Mouse (Mus musculus): ENCODE measurements around the gene Gnb3.

Gnb3 gene

DNA sequence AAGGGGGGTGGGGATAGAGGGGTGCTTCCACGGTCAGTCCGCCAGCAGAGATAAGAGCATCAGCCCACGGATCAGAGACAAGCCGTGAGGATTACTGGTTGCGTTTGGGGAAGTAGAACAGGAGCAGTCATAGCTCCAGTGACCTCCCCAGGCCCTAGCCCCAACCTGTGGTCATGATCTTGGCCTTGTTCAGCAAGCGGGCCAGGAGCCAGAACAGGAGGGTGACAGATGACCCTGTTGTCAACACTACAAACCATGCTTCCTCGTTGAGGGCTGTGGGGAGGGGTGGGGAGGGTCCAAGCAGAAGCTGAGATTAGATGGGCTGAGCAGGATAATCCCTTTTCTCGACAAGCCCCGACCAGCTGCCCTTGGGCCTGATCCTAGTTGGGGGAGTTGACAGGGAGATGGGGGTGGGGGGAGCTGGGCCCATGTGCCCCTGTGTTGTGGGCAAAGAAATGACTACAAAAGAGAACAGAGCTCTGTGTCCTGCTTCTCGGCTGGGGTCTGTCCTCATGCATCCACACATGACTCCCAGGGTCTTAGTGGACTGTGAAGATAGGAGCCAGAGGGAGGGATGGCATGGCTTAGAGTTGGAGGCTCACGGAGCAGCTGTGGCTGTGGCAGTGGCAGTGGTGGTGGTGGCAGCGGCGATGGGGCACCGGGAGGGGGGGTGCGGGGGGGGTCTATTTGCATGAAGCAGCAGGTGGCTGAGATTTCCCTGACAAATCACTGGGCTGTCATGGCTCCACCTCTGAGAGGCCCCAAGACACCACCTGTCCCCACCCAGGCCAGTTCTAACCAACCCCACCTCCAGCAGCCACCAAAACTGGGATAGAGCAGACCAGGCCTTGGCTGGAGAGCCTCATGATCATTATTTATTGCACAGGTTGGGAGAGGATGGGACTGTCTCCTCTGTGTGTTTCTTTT is at the start of gene Gnb3:
TSS of gene Gnb3 (minus strand) at position 35 of the 927 bp plus-strand sequence.
- no peak for DNase-seq (ENCODE audit: low spot score in 2 of 2)

GRCm38 (mm10) chr6:124888555-124889125 is 48.6 kb upstream of the Gnb3 start:
- DNase-seq (ENCODE audit: low spot score in 2 of 2): no peak

GRCm38 (mm10) chr6:124887986-124888385 is 47.9 kb upstream of the Gnb3 start, which contains the start of gene Cd4:
Gene Cd4 (minus strand): TSS chr6:124888221.
- no peak for DNase-seq (ENCODE audit: low spot score in 2 of 2)

- DNase-seq (ENCODE audit: low spot score in 2 of 2): no peak
Measured at GRCm38 (mm10) chr6:124885956-124886381, 45.9 kb upstream of the Gnb3 start.

DNA sequence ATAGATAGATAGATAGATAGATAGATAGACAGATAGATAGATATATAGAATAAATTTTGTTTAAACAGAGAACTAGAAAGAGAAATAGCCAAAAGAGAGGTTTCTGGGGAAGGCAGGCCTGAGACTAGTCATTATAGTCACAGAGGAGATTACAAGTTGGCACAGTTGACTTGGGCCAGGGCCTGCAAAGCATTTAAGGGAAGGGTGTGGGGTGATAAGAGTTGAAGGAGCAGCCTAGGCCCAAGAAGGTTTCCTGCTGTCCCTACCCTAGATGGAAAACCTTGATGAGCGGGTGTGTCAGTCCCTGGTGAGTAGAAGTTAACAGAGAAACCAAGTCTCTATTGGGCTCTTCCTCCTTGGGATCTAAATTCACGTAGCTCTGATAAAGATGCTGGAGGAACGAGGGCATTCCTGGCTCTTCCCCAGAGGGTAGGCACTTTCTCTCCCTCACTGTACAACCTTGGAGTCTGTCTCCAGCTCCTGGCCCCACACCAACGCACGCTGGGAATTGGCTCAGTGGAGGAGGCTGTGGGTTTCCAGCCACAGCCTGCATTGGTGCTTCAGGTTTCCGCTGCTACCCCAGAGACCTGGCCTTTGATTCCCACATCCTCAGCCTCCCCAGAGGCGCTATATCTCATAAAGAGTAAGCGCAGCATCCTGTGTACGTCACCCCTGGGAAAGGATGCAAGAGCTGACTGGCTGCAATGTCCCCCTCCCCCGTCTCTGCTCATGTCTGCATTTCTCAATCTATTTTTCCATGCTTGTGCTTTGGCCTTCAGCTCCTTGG is 44.8 kb upstream of the Gnb3 start:
- no peak for DNase-seq (ENCODE audit: low spot score in 2 of 2)

- DNase-seq (ENCODE audit: low spot score in 2 of 2): no peak
Measured at GRCm38 (mm10) chr6:124883351-124883750, 43.3 kb upstream of the Gnb3 start.

DNA sequence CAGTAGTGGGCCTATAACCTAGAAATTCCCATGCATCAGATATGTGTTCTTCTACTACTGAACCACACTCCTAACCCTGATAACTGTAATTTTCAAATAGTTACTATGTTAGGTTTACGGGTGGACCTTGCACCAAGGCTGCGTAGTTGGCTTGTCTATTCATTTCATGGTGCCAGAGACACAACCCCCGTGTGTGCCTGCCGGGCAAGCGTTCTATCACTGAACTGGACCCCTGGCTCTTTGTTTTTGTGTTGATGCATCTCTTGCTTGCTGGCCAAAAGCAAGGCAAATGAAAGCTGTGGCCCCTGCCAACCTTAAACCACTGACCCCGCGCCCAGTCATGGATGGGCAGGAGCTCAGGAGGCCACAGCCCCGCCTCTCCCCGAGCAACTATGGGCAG is 41.7 kb upstream of the Gnb3 start:
- DNase-seq (ENCODE audit: low spot score in 2 of 2): no peak

DNA sequence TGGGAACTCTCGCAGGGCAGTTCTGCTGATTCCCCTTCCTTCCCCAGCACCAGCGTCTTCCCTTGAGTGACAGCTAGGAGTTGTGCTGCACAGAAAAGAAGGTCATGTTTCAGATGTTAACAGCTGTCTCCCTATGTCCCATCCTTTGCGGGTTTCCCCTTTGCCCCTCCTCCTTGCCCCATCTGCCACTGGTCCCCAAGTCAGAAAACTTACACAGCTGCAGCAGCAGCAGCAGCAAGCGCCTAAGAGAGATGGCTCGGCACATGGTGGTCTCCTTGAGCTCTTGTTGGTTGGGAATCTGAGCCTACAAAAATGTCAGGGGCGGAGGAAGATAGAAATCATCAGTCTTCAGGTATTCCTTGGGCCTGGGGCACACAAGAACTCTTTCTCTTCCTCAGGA is 39.3 kb upstream of the Gnb3 start:
- no peak for DNase-seq (ENCODE audit: low spot score in 2 of 2)

GRCm38 (mm10) chr6:124874348-124874747 is 34.3 kb upstream of the Gnb3 start:
- DNase-seq (ENCODE audit: low spot score in 2 of 2): no peak

DNA sequence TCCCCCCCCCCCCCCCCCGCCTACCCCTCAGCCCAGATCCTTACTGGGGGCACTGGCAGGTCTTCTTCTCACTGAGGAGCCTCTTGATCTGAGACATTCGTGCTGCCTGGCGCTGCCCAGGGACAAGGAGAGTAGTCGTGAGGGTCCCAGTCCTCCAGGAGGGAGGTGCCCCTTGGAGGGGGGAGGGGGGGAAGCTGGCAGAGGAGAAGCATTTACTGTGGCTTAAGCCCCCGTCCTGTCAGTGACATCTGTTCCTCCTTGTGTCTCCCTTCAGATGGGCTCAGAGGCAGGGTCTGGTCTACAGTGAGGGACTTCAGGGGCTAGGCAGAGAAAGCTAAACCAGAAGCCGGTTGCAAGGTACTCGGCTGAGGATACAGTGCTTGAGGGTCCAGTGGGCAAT is 26.5 kb upstream of the Gnb3 start:
- no peak for DNase-seq (ENCODE audit: low spot score in 2 of 2)

GRCm38 (mm10) chr6:124865766-124866362 is 25.8 kb upstream of the Gnb3 start:
- no peak for DNase-seq (ENCODE audit: low spot score in 2 of 2)

DNA sequence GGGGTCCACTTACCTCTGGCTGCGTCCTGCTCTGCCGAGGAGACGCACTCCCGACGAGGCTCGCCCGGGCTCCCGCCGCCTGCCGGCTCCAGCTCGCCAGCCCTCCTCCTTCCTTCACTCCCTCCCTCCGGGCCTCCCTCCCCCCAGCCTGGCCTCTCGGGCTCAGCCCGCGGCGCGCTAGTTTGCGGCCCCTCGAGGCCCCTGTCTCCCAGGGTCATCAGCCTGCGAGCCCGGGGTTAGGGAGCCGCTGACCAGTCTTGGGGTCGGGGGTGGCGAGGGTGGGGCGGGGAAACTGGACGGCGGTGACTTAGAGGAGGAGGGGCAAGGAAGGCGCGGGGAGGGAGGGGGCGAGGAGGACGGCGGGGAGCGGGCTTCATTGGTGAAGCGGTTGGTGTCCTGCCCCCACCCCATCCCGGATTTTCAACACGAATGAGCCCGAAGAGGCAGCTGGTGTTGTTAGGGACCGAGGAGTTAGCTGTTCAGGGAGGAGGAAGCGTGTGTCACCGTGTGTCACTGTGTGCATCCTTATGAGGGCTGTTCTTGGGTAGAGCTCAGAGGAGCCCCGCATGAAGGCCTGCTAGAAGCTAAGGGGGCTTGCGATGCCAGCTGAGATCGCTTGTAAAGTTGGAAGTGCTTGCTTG is 23.7 kb upstream of the Gnb3 start, which contains the start of gene Gpr162:
TSS of gene Gpr162 (minus strand) at position 326 of the 641 bp plus-strand sequence.
- peak in 1 of 2 experiments; percentile 20 for DNase-seq (ENCODE audit: low spot score in 2 of 2)

GRCm38 (mm10) chr6:124863125-124863657 is 23.1 kb upstream of the Gnb3 start:
- DNase-seq (ENCODE audit: low spot score in 2 of 2): no peak

GRCm38 (mm10) chr6:124862406-124863124 is 22.5 kb upstream of the Gnb3 start:
- no peak for DNase-seq (ENCODE audit: low spot score in 2 of 2)

- no peak for DNase-seq (ENCODE audit: low spot score in 2 of 2)
Measured at GRCm38 (mm10) chr6:124861802-124862201, 21.7 kb upstream of the Gnb3 start.

DNA sequence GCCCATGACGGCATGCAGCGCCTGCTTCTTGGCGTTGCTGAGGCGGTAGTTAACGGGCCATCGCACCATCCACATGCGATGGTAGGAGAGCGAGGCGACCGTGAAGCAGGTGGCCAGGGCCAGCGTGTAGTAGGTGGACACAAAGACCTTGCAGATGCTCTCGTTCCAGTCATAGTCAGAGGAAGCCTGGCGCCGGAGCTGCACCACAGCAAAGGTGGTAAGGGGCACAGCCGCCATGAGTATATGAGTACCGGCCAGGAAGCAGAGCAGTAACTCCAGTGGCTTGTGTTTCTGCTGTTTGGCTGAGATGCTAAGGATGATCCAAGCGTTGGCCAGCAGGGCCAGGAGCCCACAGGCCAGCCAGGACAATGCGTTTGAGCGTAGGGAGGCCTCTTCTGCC is 21.2 kb upstream of the Gnb3 start:
- DNase-seq (ENCODE audit: low spot score in 2 of 2): no peak

GRCm38 (mm10) chr6:124860511-124860910 is 20.4 kb upstream of the Gnb3 start:
- DNase-seq (ENCODE audit: low spot score in 2 of 2): no peak

GRCm38 (mm10) chr6:124859725-124860124 is 19.6 kb upstream of the Gnb3 start:
- peak; percentile 63 to 83 for DNase-seq (ENCODE audit: low spot score in 2 of 2)

GRCm38 (mm10) chr6:124858561-124859318 is 18.7 kb upstream of the Gnb3 start:
- no peak for DNase-seq (ENCODE audit: low spot score in 2 of 2)
